Mouse (Mus musculus) forebrain, postnatal 0 days (tissue): ENCODE data around the gene Dbx2. TPM values are rescaled to one million over a fixed set of nuclear protein-coding genes. Genes with fewer than 3 reads are reported as not detected.

Experiments used
- ATAC-seq: fragments of 200-750 bp; cut with Nextera tagmentation; 2 replicates; pipeline ENCODE4 v1.8.0; 2017; ENCODE audit warnings: mild to moderate bottlenecking, moderate library complexity
- DNase-seq: peaks from one replicate; pipeline ENCODE4 v3.0.0-alpha.2; 2015
- H3K27ac ChIP-seq: fragments of 300-500 bp; sonication (generic); 2 replicates; pipeline ENCODE4 v1.5.1; 2014; ENCODE audit warnings: low read depth, mild to moderate bottlenecking, antibody characterized with exemption, low read length, moderate library complexity, mixed read lengths
- H3K27me3 ChIP-seq: fragments of 300-500 bp; sonication (generic); 2 replicates; pipeline ENCODE4 v1.6.1; 2014; ENCODE audit warnings: mild to moderate bottlenecking, low read length, mixed read lengths; ENCODE audit not compliant: insufficient read depth
- H3K36me3 ChIP-seq: fragments of 300-500 bp; sonication (generic); 2 replicates; pipeline ENCODE4 v1.6.1; 2014; ENCODE audit warnings: mild to moderate bottlenecking, moderate library complexity; ENCODE audit not compliant: insufficient read depth
- H3K4me1 ChIP-seq: fragments of 300-500 bp; sonication (generic); 2 replicates; pipeline ENCODE4 v1.6.1; 2014; ENCODE audit warnings: antibody characterized with exemption; ENCODE audit not compliant: insufficient read depth
- H3K4me2 ChIP-seq: fragments of 300-500 bp; sonication (generic); 2 replicates; pipeline ENCODE4 v1.6.1; 2014; ENCODE audit warnings: low read depth, mild to moderate bottlenecking, moderate library complexity
- H3K4me3 ChIP-seq: fragments of 300-500 bp; sonication (generic); 2 replicates; pipeline ENCODE4 v1.5.1; 2014; ENCODE audit warnings: low read depth, low read length, mixed read lengths
- H3K9ac ChIP-seq: fragments of 300-500 bp; sonication (generic); 2 replicates; pipeline ENCODE4 v1.6.1; 2014; ENCODE audit warnings: mild to moderate bottlenecking
- H3K9me3 ChIP-seq: fragments of 300-500 bp; sonication (generic); 2 replicates; pipeline ENCODE4 v1.6.1; 2016; ENCODE audit warnings: low read length
- CTCF ChIP-seq: sonication (generic); IDR thresholded peaks from 2 replicates; pipeline ENCODE4 v1.5.1; 2016; ENCODE audit warnings: antibody characterized with exemption, control low read depth, low read depth
- WGBS: fragments of 180-500 bp; shearing (Covaris S2); extraction: QIAGEN DNeasy Blood & Tissue Kit; methylation state at CpG from one replicate; pipeline ENCODE4 v1.1.7; 2014; 5-methylcytosine and 5-hydroxymethylcytosine counted together
- polyA plus RNA-seq: library from polyadenylated mRNA; unstranded; fragments of >200 nt; fragmentation: Nextera tagmentation; extraction: Ambion mirVana; gene quantifications from 2 replicates; pipeline ENCODE4 v1.2.1, GENCODE M21; 2015
- total RNA-seq: library from RNA; depleted of rRNA; stranded (reverse); fragments of >200 nt; gene quantifications from 2 replicates; pipeline ENCODE4 v1.2.3, GENCODE M21; 2014

Dbx2 gene
- total and polyA plus RNA-seq, 2 experiments from 2014 or later, result 2.8 to 9.6 TPM

DNA sequence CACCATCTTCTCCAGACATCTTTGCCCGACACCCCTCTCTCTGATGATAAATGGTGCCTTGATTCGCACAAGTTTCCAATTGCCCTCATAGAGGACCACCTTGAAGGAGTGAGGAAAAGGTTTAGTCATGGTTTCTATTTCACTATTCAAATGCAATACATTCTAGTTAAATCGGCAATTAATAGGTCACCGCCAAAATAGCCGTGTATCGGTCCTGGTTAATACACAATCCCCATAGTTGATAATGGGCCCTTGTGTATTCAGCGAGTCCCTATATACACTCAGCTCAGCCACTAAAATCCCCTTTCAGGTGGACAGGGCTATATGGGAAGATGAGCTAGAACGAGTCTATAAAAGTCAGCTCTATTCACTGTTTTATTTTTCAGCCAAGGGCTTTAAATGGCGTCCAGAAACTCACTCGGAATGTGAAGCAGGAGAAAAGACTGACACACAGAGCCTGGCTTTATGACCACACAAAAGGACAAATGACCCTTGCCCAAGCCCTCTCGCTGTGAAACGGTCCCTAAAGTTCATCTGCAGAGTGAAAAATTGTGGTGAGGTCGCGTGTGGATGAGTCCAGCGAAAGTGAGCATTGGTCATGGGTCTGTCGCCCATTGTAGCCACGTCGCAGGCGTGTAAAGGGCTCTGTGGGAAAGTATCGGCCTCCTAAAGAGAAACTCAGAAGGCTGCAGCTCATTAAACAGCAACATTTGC is 16.5 kb downstream of the Dbx2 start:
- 29% methylated on average over 20 of the region's 20 CpGs for WGBS
- TF ChIP-seq CTCF, result no peak
- no peak overlapping the region for H3K9ac ChIP-seq
- peak overlapping the region; percentile 17; the same call in 1 of the 2 replicates for H3K4me2 ChIP-seq
- ATAC-seq (no peak), DNase-seq (no peak)
- no peak overlapping the region for H3K4me3 ChIP-seq
- H3K9me3 ChIP-seq, result no peaks in the 10 kb centered on the region
- peaks cover 18% of the 10 kb centered on the region; the same call in 1 of the 2 replicates for H3K27me3 ChIP-seq
- H3K4me1 ChIP-seq, result no peaks in the 10 kb centered on the region
- H3K36me3 ChIP-seq, result no peaks in the 10 kb centered on the region
- H3K27ac ChIP-seq, result no peak overlapping the region

GRCm38 (mm10) chr15:95624396-95624795 is 31.4 kb downstream of the Dbx2 start:
- Histone ChIP-seq H3K9ac (no peak overlapping the region), H3K4me1 (no peaks in the 10 kb centered on the region), H3K4me3 (no peak overlapping the region), H3K27me3 (no peaks in the 10 kb centered on the region), H3K36me3 (no peaks in the 10 kb centered on the region), H3K4me2 (no peak overlapping the region), H3K27ac (no peak overlapping the region), H3K9me3 (no peaks in the 10 kb centered on the region)
- ATAC-seq (no peak), DNase-seq (no peak)
- no peak for TF ChIP-seq CTCF
- WGBS, result 61% methylated on average over 4 of the region's 4 CpGs

DNA sequence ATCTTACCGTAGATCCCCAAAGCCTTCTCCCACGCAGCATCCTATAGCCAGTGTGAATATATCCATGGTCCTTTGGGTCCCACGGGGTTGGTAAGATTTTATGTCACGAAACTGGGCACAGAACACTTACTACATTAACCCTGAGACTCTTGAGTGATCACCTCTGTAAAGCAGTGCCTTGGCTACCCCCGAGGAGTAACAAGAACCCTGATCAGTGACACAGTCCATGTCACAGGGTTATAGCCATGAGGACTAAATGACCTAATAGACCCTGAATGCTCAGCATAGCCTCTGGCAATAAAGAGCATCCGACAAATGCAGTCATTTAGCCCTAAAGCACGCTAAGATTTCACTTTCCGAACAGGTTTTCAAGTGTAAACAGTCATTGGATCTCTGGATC is 33.0 kb downstream of the Dbx2 start:
- H3K27me3 ChIP-seq, result no peaks in the 10 kb centered on the region
- H3K27ac ChIP-seq, result no peak overlapping the region
- no peak overlapping the region for H3K4me3 ChIP-seq
- no peak for TF ChIP-seq CTCF
- H3K9ac ChIP-seq, result no peak overlapping the region
- H3K4me2 ChIP-seq, result no peak overlapping the region
- 87% methylated on average over 8 of the region's 8 CpGs for WGBS
- H3K4me1 ChIP-seq, result no peaks in the 10 kb centered on the region
- H3K36me3 ChIP-seq, result no peaks in the 10 kb centered on the region
- ATAC-seq, result no peak
- no peaks in the 10 kb centered on the region for H3K9me3 ChIP-seq
- no peak for DNase-seq

DNA sequence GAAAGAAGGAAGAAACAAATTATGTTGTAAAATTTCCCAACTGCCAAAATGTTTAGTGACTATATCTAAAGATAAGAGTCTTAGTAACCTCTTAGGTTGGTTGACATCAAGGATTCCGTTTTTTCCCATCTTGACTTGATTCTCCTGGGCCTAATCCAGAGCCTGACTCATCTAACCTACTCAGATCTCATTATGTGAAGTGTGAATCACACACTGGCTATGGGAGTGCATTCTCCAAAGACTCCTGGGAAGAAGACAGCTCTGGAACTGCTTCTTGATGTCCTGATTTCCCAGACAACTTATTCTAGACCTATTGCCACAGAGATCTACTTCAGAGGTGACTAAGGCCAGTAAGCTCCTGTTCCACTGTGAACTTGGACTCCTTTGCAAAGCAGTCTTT is 43.2 kb downstream of the Dbx2 start:
- TF ChIP-seq CTCF, result no peak
- Histone ChIP-seq H3K27ac (no peak overlapping the region), H3K36me3 (no peaks in the 10 kb centered on the region), H3K4me2 (no peak overlapping the region), H3K27me3 (no peaks in the 10 kb centered on the region), H3K9ac (no peak overlapping the region), H3K4me3 (no peak overlapping the region), H3K4me1 (no peaks in the 10 kb centered on the region), H3K9me3 (no peaks in the 10 kb centered on the region)
- WGBS, result 69% methylated on average over 1 of the region's 1 CpGs
- ATAC-seq (no peak), DNase-seq (no peak)

- Histone ChIP-seq H3K9ac (no peak overlapping the region), H3K27ac (no peak overlapping the region), H3K4me3 (no peak overlapping the region), H3K4me2 (no peak overlapping the region), H3K9me3 (no peaks in the 10 kb centered on the region), H3K27me3 (no peaks in the 10 kb centered on the region), H3K36me3 (no peaks in the 10 kb centered on the region), H3K4me1 (no peaks in the 10 kb centered on the region)
- WGBS, result 59% methylated on average over 6 of the region's 6 CpGs
- DNase-seq (no peak), ATAC-seq (no peak)
- TF ChIP-seq CTCF, result no peak
These were observed 54.6 kb downstream of the Dbx2 start for GRCm38 (mm10) chr15:95601179-95601578.

GRCm38 (mm10) chr15:95598630-95599029 is 57.1 kb downstream of the Dbx2 start:
- no peaks in the 10 kb centered on the region for H3K27me3 ChIP-seq
- 57% methylated on average over 1 of the region's 1 CpGs for WGBS
- peak; percentile 34 for DNase-seq
- peak; percentile 78 for TF ChIP-seq CTCF
- no peak overlapping the region for H3K27ac ChIP-seq
- H3K9me3 ChIP-seq, result no peaks in the 10 kb centered on the region
- H3K4me3 ChIP-seq, result no peak overlapping the region
- no peaks in the 10 kb centered on the region for H3K36me3 ChIP-seq
- H3K4me2 ChIP-seq, result no peak overlapping the region
- no peak overlapping the region for H3K9ac ChIP-seq
- no peaks in the 10 kb centered on the region for H3K4me1 ChIP-seq
- ATAC-seq, result peak; percentile 58; the same call in 1 of the 2 replicates

DNA sequence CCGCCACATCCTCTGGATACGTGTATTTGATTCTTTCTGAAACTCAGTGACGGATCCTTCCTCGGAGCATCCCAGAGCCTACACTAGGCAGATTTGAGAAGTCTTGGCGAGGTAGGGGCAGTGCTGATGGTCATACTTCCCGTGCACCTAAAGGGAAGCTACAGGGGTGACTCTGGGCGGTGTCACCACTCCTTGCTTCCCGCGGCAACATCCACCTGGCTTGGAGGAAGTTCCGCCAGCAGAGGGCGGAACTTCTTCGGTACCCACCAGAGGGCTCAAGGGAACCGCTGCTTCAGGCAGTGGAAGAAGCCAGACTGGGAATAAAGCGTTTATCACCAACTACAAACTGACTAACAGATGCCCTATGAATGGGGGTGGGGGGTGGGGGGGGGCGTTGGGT is 68.9 kb downstream of the Dbx2 start:
- WGBS, result 94% methylated on average over 15 of the region's 15 CpGs
- TF ChIP-seq CTCF, result no peak
- ATAC-seq, result no peak

More for the DNA sequence above, 68.9 kb downstream of the Dbx2 start:
- Histone ChIP-seq H3K9ac (no peak overlapping the region), H3K4me3 (no peak overlapping the region), H3K36me3 (no peaks in the 10 kb centered on the region), H3K4me2 (no peak overlapping the region), H3K4me1 (no peaks in the 10 kb centered on the region), H3K9me3 (no peaks in the 10 kb centered on the region), H3K27me3 (no peaks in the 10 kb centered on the region), H3K27ac (no peak overlapping the region)
- DNase-seq, result no peak
